Mouse (Mus musculus) forebrain, embryonic 15.5 days (tissue): ENCODE measurements at regions not wholly inside any gene's neighbourhood (a gene's known extent, or its start where the extent isn't known, plus 50 kb on each side); places are given as distances from the start of the nearest gene placed in this dataset.

Experiments
- ATAC-seq: fragments of 200-750 bp; cut with Nextera tagmentation; replicated peaks from 2 replicates; pipeline ENCODE4 v1.8.0; 2017; ENCODE audit warnings: mild to moderate bottlenecking, moderate TSS enrichment, moderate library complexity
- H3K27ac ChIP-seq: fragments of 300-500 bp; sonication (generic); replicated peaks from 2 replicates; pipeline ENCODE4 v1.5.1; 2015; ENCODE audit warnings: mild to moderate bottlenecking, inconsistent platforms
- H3K27me3 ChIP-seq: fragments of 300-500 bp; sonication (generic); 2 replicates; pipeline ENCODE4 v1.6.1; 2015; ENCODE audit warnings: inconsistent platforms
- H3K36me3 ChIP-seq: fragments of 300-500 bp; sonication (generic); 2 replicates; pipeline ENCODE4 v1.6.1; 2015; ENCODE audit warnings: mild to moderate bottlenecking, inconsistent platforms
- H3K4me1 ChIP-seq: fragments of 300-500 bp; sonication (generic); 2 replicates; pipeline ENCODE4 v1.6.1; 2015; ENCODE audit warnings: inconsistent platforms
- H3K4me2 ChIP-seq: fragments of 300-500 bp; sonication (generic); replicated peaks from 2 replicates; pipeline ENCODE4 v1.6.1; 2015; ENCODE audit warnings: mild to moderate bottlenecking, inconsistent platforms
- H3K4me3 ChIP-seq: fragments of 300-500 bp; sonication (generic); 2 replicates; pipeline ENCODE4 v1.5.1; 2015; ENCODE audit warnings: mild to moderate bottlenecking, inconsistent platforms
- H3K9ac ChIP-seq: fragments of 300-500 bp; sonication (generic); replicated peaks from 2 replicates; pipeline ENCODE4 v1.6.1; 2015; ENCODE audit warnings: mild to moderate bottlenecking, inconsistent platforms
- H3K9me3 ChIP-seq: fragments of 300-500 bp; sonication (generic); 2 replicates; pipeline ENCODE4 v1.6.1; 2016; ENCODE audit warnings: inconsistent platforms
- WGBS: fragments of 180-500 bp; shearing (Covaris S2); methylation state at CpG from one replicate; pipeline ENCODE4 v1.1.7; 2015; ENCODE audit warnings: mixed read lengths; 5-methylcytosine and 5-hydroxymethylcytosine counted together

DNA sequence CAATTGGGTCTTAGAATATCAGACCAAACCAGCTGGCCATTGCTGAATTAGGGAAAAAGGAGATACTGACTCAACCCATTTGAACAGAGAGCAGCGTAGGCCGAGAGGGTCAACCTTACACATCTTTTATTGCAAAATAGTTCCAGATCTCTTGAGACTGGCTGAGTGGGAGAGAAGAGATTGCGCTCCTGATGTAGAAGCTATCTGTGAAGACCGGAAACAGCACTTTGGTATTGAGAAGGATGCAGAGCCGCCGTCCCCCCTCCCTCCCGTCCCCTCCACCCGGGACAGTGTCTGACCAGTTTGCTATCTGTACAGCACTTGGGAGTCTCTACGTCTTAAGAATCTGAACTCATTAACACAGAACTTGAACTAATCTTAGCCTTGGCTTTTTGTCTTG, 135.6 kb downstream of the Zfp365 start:
- H3K27me3 ChIP-seq, result no peaks in the 10 kb centered on the region
- no peak for ATAC-seq
- no peak overlapping the region for H3K27ac ChIP-seq
- no peaks in the 10 kb centered on the region for H3K9me3 ChIP-seq
- H3K4me2 ChIP-seq, result no peak overlapping the region
- H3K4me3 ChIP-seq, result no peak overlapping the region
- WGBS, result 96% methylated on average over 9 of the region's 9 CpGs
- no peak overlapping the region for H3K9ac ChIP-seq
- H3K36me3 ChIP-seq, result no peaks in the 10 kb centered on the region
- no peaks in the 10 kb centered on the region for H3K4me1 ChIP-seq

DNA sequence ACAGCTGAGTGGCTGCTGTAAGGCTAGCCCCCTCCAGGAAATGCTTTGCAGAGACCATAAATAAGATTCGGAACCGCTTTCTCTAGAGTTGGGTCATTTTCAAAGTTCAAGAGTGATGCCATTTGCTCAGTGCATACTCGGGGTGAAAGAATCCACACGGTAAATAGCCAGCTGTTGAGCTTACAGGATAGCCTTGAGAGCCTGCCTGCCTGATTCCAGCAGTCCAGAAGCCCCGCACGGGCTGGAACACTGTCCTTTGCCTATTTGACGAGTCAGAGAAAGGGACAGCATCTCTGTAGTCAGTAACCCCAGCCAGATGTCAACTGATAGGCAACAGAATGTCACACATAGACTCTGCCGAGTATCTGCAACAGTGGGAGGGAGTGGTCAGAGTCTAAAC, 140.7 kb downstream of the Zfp365 start:
- Histone ChIP-seq H3K27ac (no peak overlapping the region), H3K9me3 (no peaks in the 10 kb centered on the region), H3K4me1 (no peaks in the 10 kb centered on the region), H3K36me3 (no peaks in the 10 kb centered on the region), H3K27me3 (no peaks in the 10 kb centered on the region), H3K9ac (no peak overlapping the region), H3K4me3 (no peak overlapping the region), H3K4me2 (no peak overlapping the region)
- no peak for ATAC-seq
- 87% methylated on average over 8 of the region's 8 CpGs for WGBS

DNA sequence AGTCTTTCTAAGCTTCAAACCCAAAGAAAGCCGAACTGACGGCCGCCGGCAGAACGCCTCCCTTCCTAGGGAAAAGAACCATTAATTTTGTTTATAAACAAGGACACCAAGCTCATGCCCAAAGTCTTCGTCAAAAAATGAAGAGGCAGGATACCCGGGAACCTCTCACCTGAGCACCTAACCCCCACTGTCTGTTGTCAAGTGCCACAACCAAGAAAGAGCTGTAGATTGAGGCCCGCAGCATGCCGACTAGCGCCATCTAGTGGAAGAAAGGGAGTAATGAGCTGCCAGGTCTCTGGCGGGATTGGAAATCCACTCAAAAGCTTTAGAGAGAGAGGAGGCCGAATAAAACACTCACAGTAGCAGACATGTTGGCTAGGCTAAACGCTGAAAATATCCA, 146.4 kb downstream of the Zfp365 start:
- Histone ChIP-seq H3K36me3 (no peaks in the 10 kb centered on the region), H3K27me3 (no peaks in the 10 kb centered on the region), H3K9ac (no peak overlapping the region), H3K4me1 (no peaks in the 10 kb centered on the region), H3K27ac (no peak overlapping the region), H3K9me3 (no peaks in the 10 kb centered on the region), H3K4me2 (no peak overlapping the region), H3K4me3 (no peak overlapping the region)
- 0 out of 2 replicates have a peak, but pooled peaks have one; percentile 38 for ATAC-seq
- 39% methylated on average over 13 of the region's 13 CpGs for WGBS

DNA sequence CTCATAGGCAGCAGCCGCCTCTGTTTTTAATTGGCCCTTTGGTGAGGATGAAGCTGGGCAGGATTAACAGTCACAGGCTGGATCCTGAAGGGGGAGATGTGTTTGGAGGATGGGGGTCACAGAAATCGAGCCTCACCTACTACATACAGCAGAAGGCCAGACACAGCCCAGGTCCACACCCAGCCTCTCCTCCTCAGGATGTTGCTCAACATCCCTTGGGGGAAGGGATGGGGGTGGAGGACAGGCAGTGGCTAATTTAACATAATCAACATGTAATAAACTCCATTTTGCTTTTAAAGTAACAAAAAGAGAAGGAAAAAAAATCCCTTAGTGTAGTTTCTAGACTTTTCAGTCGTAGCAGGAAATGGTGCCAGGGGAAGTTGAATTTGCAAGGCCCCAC, 152.0 kb downstream of the Zfp365 start:
- Histone ChIP-seq H3K4me3 (no peak overlapping the region), H3K9ac (no peak overlapping the region), H3K4me1 (no peaks in the 10 kb centered on the region), H3K27me3 (no peaks in the 10 kb centered on the region), H3K4me2 (no peak overlapping the region), H3K27ac (no peak overlapping the region), H3K9me3 (no peaks in the 10 kb centered on the region), H3K36me3 (no peaks in the 10 kb centered on the region)
- no peak for ATAC-seq
- WGBS, result 64% methylated on average over 3 of the region's 3 CpGs

DNA sequence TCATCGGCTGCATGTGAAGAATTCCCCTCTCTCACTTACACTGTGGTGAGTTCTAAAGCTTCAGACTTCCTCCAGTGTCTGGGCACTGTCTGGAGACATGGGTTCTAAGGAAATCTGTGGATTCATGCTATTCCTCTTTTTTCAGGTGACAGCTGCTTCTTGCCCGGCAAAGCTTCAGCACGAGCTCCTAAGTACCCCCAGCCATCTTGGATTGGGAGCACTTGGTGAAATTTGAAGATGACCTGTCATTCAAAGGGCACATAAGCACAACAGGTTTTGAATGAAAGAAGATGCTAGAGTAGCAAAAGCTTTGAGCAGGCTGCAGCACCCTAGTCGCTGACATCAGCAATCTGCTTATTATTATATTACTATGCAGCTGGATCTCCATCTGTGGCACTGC, 164.3 kb downstream of the Zfp365 start:
- WGBS, result 84% methylated on average over 4 of the region's 4 CpGs
- Histone ChIP-seq H3K4me1 (no peaks in the 10 kb centered on the region), H3K27ac (no peak overlapping the region), H3K36me3 (no peaks in the 10 kb centered on the region), H3K9me3 (no peaks in the 10 kb centered on the region), H3K27me3 (no peaks in the 10 kb centered on the region), H3K4me2 (no peak overlapping the region), H3K9ac (no peak overlapping the region), H3K4me3 (no peak overlapping the region)
- no peak for ATAC-seq

DNA sequence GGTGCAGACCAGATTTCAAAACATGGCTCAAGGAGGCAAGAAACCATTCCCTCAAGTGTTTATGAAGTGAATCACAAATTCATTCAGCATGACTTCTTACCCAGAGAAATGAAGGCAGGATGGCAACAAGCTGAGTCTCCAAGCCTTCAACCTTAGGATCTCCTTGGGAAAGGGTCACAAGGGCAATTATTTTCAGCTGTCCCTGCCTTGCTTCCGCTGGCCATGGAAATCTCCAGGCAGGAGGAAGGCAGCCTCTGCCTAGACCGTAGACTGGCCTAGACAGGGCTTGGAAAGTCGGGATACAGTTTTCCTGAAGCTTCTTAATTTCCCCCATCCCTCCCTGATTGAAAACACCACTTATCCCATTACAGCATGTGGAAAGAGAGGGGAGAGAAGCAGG, 165.0 kb downstream of the Zfp365 start:
- Histone ChIP-seq H3K9me3 (no peaks in the 10 kb centered on the region), H3K36me3 (no peaks in the 10 kb centered on the region), H3K4me1 (no peaks in the 10 kb centered on the region), H3K4me3 (no peak overlapping the region), H3K27me3 (no peaks in the 10 kb centered on the region), H3K4me2 (no peak overlapping the region), H3K27ac (no peak overlapping the region), H3K9ac (no peak overlapping the region)
- ATAC-seq, result no peak
- 88% methylated on average over 3 of the region's 3 CpGs for WGBS

DNA sequence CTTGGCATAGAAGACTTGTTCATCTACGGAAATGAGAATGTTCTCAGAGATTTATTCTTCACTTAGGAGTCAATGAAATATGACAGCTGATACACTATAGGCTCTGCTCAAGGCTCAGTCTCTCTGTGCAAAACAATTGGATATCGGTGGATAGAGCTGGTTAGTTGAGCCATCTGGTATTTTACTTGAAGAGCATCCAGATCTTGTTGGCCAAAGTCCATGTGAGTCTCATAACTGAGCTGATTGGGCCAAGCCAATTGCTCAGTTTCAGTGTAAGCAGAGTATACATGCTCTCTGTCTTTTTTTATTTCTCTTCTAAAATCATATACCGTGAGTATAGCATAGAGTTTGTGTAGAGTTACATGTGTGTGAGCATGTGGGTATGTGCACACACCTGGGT, 166.3 kb downstream of the Zfp365 start:
- no peak overlapping the region for H3K4me2 ChIP-seq
- no peaks in the 10 kb centered on the region for H3K9me3 ChIP-seq
- peak; percentile 63 for ATAC-seq
- H3K36me3 ChIP-seq, result no peaks in the 10 kb centered on the region
- no peak overlapping the region for H3K4me3 ChIP-seq
- H3K4me1 ChIP-seq, result no peaks in the 10 kb centered on the region
- H3K27me3 ChIP-seq, result no peaks in the 10 kb centered on the region
- no peak overlapping the region for H3K9ac ChIP-seq
- WGBS, result 71% methylated on average over 3 of the region's 3 CpGs
- no peak overlapping the region for H3K27ac ChIP-seq

DNA sequence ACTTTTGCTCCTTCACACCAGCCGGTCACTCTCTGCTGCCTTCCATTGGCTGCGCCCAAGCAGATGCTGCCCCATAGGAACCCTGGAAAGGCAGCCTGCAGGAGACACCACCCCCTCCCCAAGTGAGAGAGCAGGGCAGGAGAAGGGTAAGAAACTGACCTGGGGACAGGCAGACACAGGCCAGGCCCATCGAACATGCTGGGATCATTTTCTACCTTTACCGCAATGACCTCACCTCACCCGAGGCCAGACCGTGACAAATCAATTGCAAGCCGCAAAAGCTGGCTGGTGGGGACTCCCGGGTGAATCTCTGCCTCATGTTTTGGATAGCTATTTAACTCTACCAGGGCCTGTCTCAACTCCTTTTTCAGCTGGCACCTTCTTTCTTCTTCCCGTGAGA, 168.9 kb downstream of the Zfp365 start:
- no peak overlapping the region for H3K27ac ChIP-seq
- no peaks in the 10 kb centered on the region for H3K4me1 ChIP-seq
- 90% methylated on average over 9 of the region's 9 CpGs for WGBS
- H3K4me2 ChIP-seq, result no peak overlapping the region
- no peak for ATAC-seq
- no peaks in the 10 kb centered on the region for H3K27me3 ChIP-seq
- no peaks in the 10 kb centered on the region for H3K9me3 ChIP-seq
- no peak overlapping the region for H3K4me3 ChIP-seq
- no peaks in the 10 kb centered on the region for H3K36me3 ChIP-seq
- no peak overlapping the region for H3K9ac ChIP-seq

DNA sequence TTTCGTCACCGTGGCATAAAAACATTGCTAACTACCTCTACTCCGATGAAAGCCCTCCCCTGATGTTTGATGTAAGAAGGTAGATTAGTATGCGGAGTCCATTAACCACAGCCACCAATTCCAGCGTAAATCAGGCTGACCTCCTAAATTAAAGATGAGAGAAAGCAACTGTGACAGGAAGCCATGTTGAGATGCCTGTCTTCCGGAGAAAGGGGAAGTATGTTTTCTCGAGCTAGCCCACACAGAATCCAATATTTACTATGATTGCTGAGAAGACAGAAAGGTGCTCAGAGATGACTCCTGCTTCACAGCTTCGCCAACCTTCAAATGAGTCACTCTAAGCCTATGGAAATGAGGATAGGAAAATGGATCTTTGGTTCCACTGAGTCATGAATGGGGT, 169.6 kb downstream of the Zfp365 start:
- no peaks in the 10 kb centered on the region for H3K27me3 ChIP-seq
- no peaks in the 10 kb centered on the region for H3K4me1 ChIP-seq
- no peak overlapping the region for H3K4me2 ChIP-seq
- WGBS, result 85% methylated on average over 8 of the region's 8 CpGs
- no peaks in the 10 kb centered on the region for H3K36me3 ChIP-seq
- no peaks in the 10 kb centered on the region for H3K9me3 ChIP-seq
- H3K27ac ChIP-seq, result no peak overlapping the region
- H3K4me3 ChIP-seq, result no peak overlapping the region
- ATAC-seq, result no peak
- no peak overlapping the region for H3K9ac ChIP-seq

DNA sequence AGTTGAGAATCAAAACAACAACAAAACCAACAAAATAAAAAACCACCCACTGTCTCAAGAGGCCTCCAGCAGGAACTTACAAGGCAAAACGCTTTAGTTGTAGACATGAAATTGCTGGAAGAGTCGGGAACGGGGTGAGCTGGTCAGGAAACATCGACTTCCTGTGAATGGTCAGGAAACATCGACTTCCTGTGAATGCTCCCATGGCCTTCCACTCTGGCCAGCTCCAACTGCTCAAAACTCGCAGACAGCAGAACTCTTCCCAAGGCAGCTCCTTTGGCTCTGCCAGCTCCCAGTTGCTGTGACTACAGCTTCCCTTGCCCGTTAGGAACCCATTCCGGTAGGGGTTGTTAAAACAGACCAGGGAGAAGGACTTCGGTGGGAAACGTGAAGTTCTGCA, 170.2 kb downstream of the Zfp365 start:
- 86% methylated on average over 10 of the region's 10 CpGs for WGBS
- Histone ChIP-seq H3K27me3 (no peaks in the 10 kb centered on the region), H3K27ac (no peak overlapping the region), H3K4me1 (no peaks in the 10 kb centered on the region), H3K4me2 (no peak overlapping the region), H3K9me3 (no peaks in the 10 kb centered on the region), H3K4me3 (no peak overlapping the region), H3K36me3 (no peaks in the 10 kb centered on the region), H3K9ac (no peak overlapping the region)
- ATAC-seq, result no peak

DNA sequence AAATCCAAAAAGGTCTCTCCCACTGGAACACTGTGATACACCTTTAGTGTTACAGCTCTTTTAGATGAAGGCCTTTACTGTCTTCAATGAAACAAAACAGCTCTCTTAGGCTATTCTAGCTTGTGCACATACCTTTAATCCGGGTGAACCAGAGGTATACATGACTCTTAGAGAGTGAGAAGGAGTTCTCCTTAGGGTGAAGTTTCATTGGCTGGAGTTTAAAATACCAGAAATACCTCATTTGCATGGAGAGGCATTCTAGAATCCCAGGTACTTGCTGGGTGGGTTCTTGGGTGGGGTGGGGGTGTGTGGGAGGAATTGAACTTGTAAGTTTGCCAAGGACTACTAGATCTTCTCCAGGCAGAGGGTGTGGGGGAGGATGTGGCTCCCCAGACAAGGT, 173.3 kb downstream of the Zfp365 start:
- 56% methylated on average over 1 of the region's 1 CpGs for WGBS
- Histone ChIP-seq H3K4me1 (no peaks in the 10 kb centered on the region), H3K9ac (no peak overlapping the region), H3K4me3 (no peak overlapping the region), H3K9me3 (no peaks in the 10 kb centered on the region), H3K27ac (no peak overlapping the region), H3K36me3 (no peaks in the 10 kb centered on the region), H3K27me3 (no peaks in the 10 kb centered on the region), H3K4me2 (no peak overlapping the region)
- no peak for ATAC-seq

DNA sequence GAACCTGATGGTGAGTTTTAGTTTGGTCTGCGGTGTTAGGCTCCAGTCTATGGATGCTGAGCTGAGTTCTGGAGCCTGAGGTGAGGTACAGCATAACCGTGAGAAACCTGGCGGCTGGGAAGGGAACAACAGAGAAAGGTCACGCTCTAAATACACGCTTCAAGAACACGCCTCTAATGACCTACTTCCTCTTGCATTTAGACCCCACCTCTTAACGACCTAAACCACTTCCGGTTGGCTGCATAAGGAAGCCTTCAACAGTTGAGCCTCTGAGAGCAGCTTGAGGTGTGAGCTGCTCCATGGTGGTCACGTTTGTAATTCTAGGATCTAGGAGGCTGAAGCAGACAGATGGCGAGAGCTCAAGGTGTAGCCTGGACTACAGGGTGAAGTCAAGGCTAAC, 175.8 kb downstream of the Zfp365 start:
- Histone ChIP-seq H3K9me3 (no peaks in the 10 kb centered on the region), H3K36me3 (no peaks in the 10 kb centered on the region), H3K9ac (no peak overlapping the region), H3K4me1 (no peaks in the 10 kb centered on the region), H3K27ac (no peak overlapping the region), H3K4me3 (no peak overlapping the region), H3K27me3 (no peaks in the 10 kb centered on the region), H3K4me2 (no peak overlapping the region)
- no peak for ATAC-seq
- WGBS, result 89% methylated on average over 10 of the region's 10 CpGs

DNA sequence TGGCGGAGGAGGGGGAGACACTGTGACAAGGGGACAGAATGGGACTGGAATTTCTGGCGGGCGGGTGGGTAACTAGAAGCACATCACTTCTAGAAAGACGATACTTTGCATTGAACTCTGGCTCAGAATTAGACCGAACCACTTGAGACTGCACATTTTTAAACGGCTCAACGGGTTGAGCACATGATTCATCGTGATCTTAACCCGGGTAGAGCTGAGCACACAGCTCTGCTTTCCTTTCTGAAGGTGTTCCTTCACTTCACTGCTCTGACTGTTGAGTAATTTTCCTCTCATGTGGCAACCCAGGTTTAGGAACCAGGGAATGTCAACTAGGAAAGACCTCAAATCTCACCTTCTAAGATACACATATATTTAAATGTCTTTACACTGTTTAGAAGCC, 180.9 kb downstream of the Zfp365 start:
- Histone ChIP-seq H3K9me3 (no peaks in the 10 kb centered on the region), H3K4me3 (no peak overlapping the region), H3K9ac (no peak overlapping the region), H3K4me2 (no peak overlapping the region), H3K4me1 (no peaks in the 10 kb centered on the region), H3K36me3 (no peaks in the 10 kb centered on the region), H3K27ac (no peak overlapping the region), H3K27me3 (0 out of 2 replicates have a peak, but pooled peaks cover 3% of the 10 kb centered on the region)
- no peak for ATAC-seq
- WGBS, result 82% methylated on average over 9 of the region's 9 CpGs
